Mouse (Mus musculus) forebrain, embryonic 11.5 days (tissue): ENCODE measurements at regions not wholly inside any gene's neighbourhood (a gene's known extent, or its start where the extent isn't known, plus 50 kb on each side); places are given as distances from the start of the nearest gene placed in this dataset.

Experiments
- ATAC-seq: fragments of 200-750 bp; cut with Nextera tagmentation; replicated peaks from 2 replicates; pipeline ENCODE4 v1.8.0; 2017; ENCODE audit warnings: moderate TSS enrichment; ENCODE audit not compliant: low FRiP score
- DNase-seq: peaks from one replicate; pipeline ENCODE4 v3.0.0-alpha.2; 2017; ENCODE audit warnings: low spot score
- H3K27ac ChIP-seq: fragments of 300-500 bp; sonication (generic); 2 replicates; pipeline ENCODE4 v1.5.1; 2014; ENCODE audit warnings: low read depth, low read length
- H3K27me3 ChIP-seq: fragments of 300-500 bp; sonication (generic); 2 replicates; pipeline ENCODE4 v1.6.1; 2014; ENCODE audit warnings: mild to moderate bottlenecking, low read length, mixed read lengths; ENCODE audit not compliant: control insufficient read depth, insufficient read depth
- H3K36me3 ChIP-seq: fragments of 300-500 bp; sonication (generic); 2 replicates; pipeline ENCODE4 v1.6.1; 2014; ENCODE audit warnings: mild to moderate bottlenecking, low read length, moderate library complexity, mixed read lengths; ENCODE audit not compliant: control insufficient read depth, insufficient read depth
- H3K4me1 ChIP-seq: fragments of 300-500 bp; sonication (generic); replicated peaks from 2 replicates; pipeline ENCODE4 v1.6.1; 2014; ENCODE audit warnings: low read length, mixed read lengths; ENCODE audit not compliant: control insufficient read depth, insufficient read depth
- H3K4me2 ChIP-seq: fragments of 300-500 bp; sonication (generic); 2 replicates; pipeline ENCODE4 v1.6.1; 2014; ENCODE audit warnings: low read depth, mild to moderate bottlenecking, low read length, moderate library complexity, mixed read lengths; ENCODE audit not compliant: severe bottlenecking
- H3K4me3 ChIP-seq: fragments of 300-500 bp; sonication (generic); 2 replicates; pipeline ENCODE4 v1.5.1; 2014; ENCODE audit warnings: low read depth, low read length
- H3K9ac ChIP-seq: fragments of 300-500 bp; sonication (generic); 2 replicates; pipeline ENCODE4 v1.6.1; 2014; ENCODE audit warnings: low read length
- H3K9me3 ChIP-seq: fragments of 300-500 bp; sonication (generic); 2 replicates; pipeline ENCODE4 v1.6.1; 2016; ENCODE audit warnings: low read length, mixed read lengths; ENCODE audit not compliant: control insufficient read depth
- WGBS: fragments of 180-500 bp; shearing (Covaris S2); extraction: QIAGEN DNeasy Blood & Tissue Kit; methylation state at CpG from one replicate; pipeline ENCODE4 v1.1.7; 2014; 5-methylcytosine and 5-hydroxymethylcytosine counted together

- H3K4me3 ChIP-seq, result no peak overlapping the region
- no peak overlapping the region for H3K27ac ChIP-seq
- ATAC-seq, result no peak
- no peaks in the 10 kb centered on the region for H3K27me3 ChIP-seq
- H3K4me2 ChIP-seq, result no peak overlapping the region
- H3K4me1 ChIP-seq, result no peaks in the 10 kb centered on the region
- WGBS, result 63% methylated on average over 5 of the region's 5 CpGs
- DNase-seq, result no peak
- no peak overlapping the region for H3K9ac ChIP-seq
- no peaks in the 10 kb centered on the region for H3K9me3 ChIP-seq
- no peaks in the 10 kb centered on the region for H3K36me3 ChIP-seq
These were observed 222.7 kb upstream of the Tcerg1l start for GRCm38 (mm10) chr7:138620080-138620684.

GRCm38 (mm10) chr7:138616468-138616867 lies 218.9 kb upstream of the Tcerg1l start:
- 61% methylated on average over 2 of the region's 2 CpGs for WGBS
- Histone ChIP-seq H3K9ac (no peak overlapping the region), H3K9me3 (no peaks in the 10 kb centered on the region), H3K4me3 (no peak overlapping the region), H3K36me3 (no peaks in the 10 kb centered on the region), H3K4me2 (no peak overlapping the region), H3K27me3 (no peaks in the 10 kb centered on the region), H3K4me1 (no peaks in the 10 kb centered on the region), H3K27ac (no peak overlapping the region)
- DNase-seq (no peak), ATAC-seq (no peak)

- WGBS, result 97% methylated on average over 3 of the region's 3 CpGs
- H3K36me3 ChIP-seq, result no peaks in the 10 kb centered on the region
- DNase-seq (no peak), ATAC-seq (no peak)
- no peak overlapping the region for H3K27ac ChIP-seq
- no peak overlapping the region for H3K4me2 ChIP-seq
- H3K4me1 ChIP-seq, result peaks cover 4% of the 10 kb centered on the region; the same call in 1 of the 2 replicates
- H3K9me3 ChIP-seq, result no peaks in the 10 kb centered on the region
- no peaks in the 10 kb centered on the region for H3K27me3 ChIP-seq
- no peak overlapping the region for H3K9ac ChIP-seq
- H3K4me3 ChIP-seq, result no peak overlapping the region
These were observed 212.1 kb upstream of the Tcerg1l start for GRCm38 (mm10) chr7:138609605-138610004.

GRCm38 (mm10) chr7:138609124-138609523 lies 211.6 kb upstream of the Tcerg1l start:
- WGBS, result 93% methylated on average over 4 of the region's 4 CpGs
- no peaks in the 10 kb centered on the region for H3K27me3 ChIP-seq
- DNase-seq (no peak), ATAC-seq (no peak)
- no peaks in the 10 kb centered on the region for H3K9me3 ChIP-seq
- H3K4me3 ChIP-seq, result no peak overlapping the region
- no peak overlapping the region for H3K9ac ChIP-seq
- H3K36me3 ChIP-seq, result no peaks in the 10 kb centered on the region
- no peak overlapping the region for H3K4me2 ChIP-seq
- H3K4me1 ChIP-seq, result peaks cover 4% of the 10 kb centered on the region; the same call in 1 of the 2 replicates
- H3K27ac ChIP-seq, result no peak overlapping the region

- Histone ChIP-seq H3K9me3 (no peaks in the 10 kb centered on the region), H3K27ac (no peak overlapping the region; the same call in 1 of the 2 replicates), H3K27me3 (no peaks in the 10 kb centered on the region), H3K9ac (no peak overlapping the region), H3K36me3 (no peaks in the 10 kb centered on the region), H3K4me1 (peaks cover 4% of the 10 kb centered on the region; the same call in 1 of the 2 replicates), H3K4me3 (no peak overlapping the region), H3K4me2 (no peak overlapping the region)
- 76% methylated on average over 11 of the region's 11 CpGs for WGBS
- DNase-seq, result no peak
- peak; percentile 53; the same call in 1 of the 2 replicates for ATAC-seq
These were observed 208.9 kb upstream of the Tcerg1l start for GRCm38 (mm10) chr7:138606363-138606964.

- Histone ChIP-seq H3K36me3 (no peaks in the 10 kb centered on the region), H3K4me1 (peaks cover 4% of the 10 kb centered on the region; the same call in 1 of the 2 replicates), H3K4me3 (no peak overlapping the region), H3K4me2 (no peak overlapping the region), H3K9ac (no peak overlapping the region), H3K9me3 (no peaks in the 10 kb centered on the region), H3K27ac (no peak overlapping the region), H3K27me3 (no peaks in the 10 kb centered on the region)
- peak; percentile 79 for ATAC-seq
- no peak for DNase-seq
These were observed 208.4 kb upstream of the Tcerg1l start for GRCm38 (mm10) chr7:138605923-138606322.

GRCm38 (mm10) chr7:138601749-138602148 lies 204.2 kb upstream of the Tcerg1l start:
- ATAC-seq, result no peak
- Histone ChIP-seq H3K9me3 (no peaks in the 10 kb centered on the region), H3K4me3 (no peak overlapping the region), H3K4me2 (no peak overlapping the region), H3K27ac (no peak overlapping the region), H3K36me3 (no peaks in the 10 kb centered on the region), H3K4me1 (peaks cover 4% of the 10 kb centered on the region; the same call in 1 of the 2 replicates), H3K27me3 (no peaks in the 10 kb centered on the region), H3K9ac (no peak overlapping the region)
- no peak for DNase-seq
- WGBS, result 72% methylated on average over 4 of the region's 4 CpGs

GRCm38 (mm10) chr7:138593344-138593743 lies 195.8 kb upstream of the Tcerg1l start:
- Histone ChIP-seq H3K27me3 (no peaks in the 10 kb centered on the region), H3K4me1 (no peaks in the 10 kb centered on the region), H3K27ac (no peak overlapping the region), H3K4me3 (no peak overlapping the region), H3K9ac (no peak overlapping the region), H3K9me3 (no peaks in the 10 kb centered on the region), H3K36me3 (no peaks in the 10 kb centered on the region), H3K4me2 (no peak overlapping the region)
- DNase-seq (no peak), ATAC-seq (0 out of 2 replicates have a peak, but pooled peaks have one; percentile 39)
- WGBS, result 88% methylated on average over 2 of the region's 2 CpGs

- Histone ChIP-seq H3K27me3 (no peaks in the 10 kb centered on the region), H3K9ac (no peak overlapping the region), H3K27ac (no peak overlapping the region), H3K4me1 (no peaks in the 10 kb centered on the region), H3K9me3 (no peaks in the 10 kb centered on the region), H3K4me2 (no peak overlapping the region), H3K4me3 (no peak overlapping the region), H3K36me3 (no peaks in the 10 kb centered on the region)
- ATAC-seq (no peak), DNase-seq (no peak)
- WGBS, result 85% methylated on average over 3 of the region's 3 CpGs
These were observed 169.8 kb upstream of the Tcerg1l start for GRCm38 (mm10) chr7:138567352-138567751.
